Mouse (Mus musculus): ENCODE measurements at regions not wholly inside any gene's neighbourhood (a gene's known extent, or its start where the extent isn't known, plus 50 kb on each side); places are given as distances from the start of the nearest gene placed in this dataset.

GRCm38 (mm10) chrX:58445624-58446323, 423.3 kb downstream of the Zic3 start:
- H3K4me3 ChIP-seq = no peak overlapping the region
- no peak overlapping the region for H3K27ac ChIP-seq
- no peak for DNase-seq (ENCODE audit: low spot score)
- no peaks in the 10 kb centered on the region for H3K27me3 ChIP-seq (ENCODE audit: insufficient read depth, poor library complexity, severe bottlenecking)
- 75% methylated on average over 4 of the region's 4 CpGs for WGBS
- H3K36me3 ChIP-seq = no peaks in the 10 kb centered on the region
- H3K4me1 ChIP-seq (replicated peaks) = no peaks in the 10 kb centered on the region
- H3K9me3 ChIP-seq = no peaks in the 10 kb centered on the region

GRCm38 (mm10) chrX:58447605-58448004, 425.1 kb downstream of the Zic3 start:
- no peak overlapping the region for H3K27ac ChIP-seq
- H3K36me3 ChIP-seq = no peaks in the 10 kb centered on the region
- H3K4me1 ChIP-seq (replicated peaks) = no peaks in the 10 kb centered on the region
- DNase-seq (ENCODE audit: low spot score) = no peak
- H3K9me3 ChIP-seq = no peaks in the 10 kb centered on the region
- no peak overlapping the region for H3K4me3 ChIP-seq
- 72% methylated on average over 6 of the region's 6 CpGs for WGBS
- no peaks in the 10 kb centered on the region for H3K27me3 ChIP-seq (ENCODE audit: insufficient read depth, poor library complexity, severe bottlenecking)

- Histone ChIP-seq H3K9me3 (no peaks in the 10 kb centered on the region), H3K27me3 (ENCODE audit: insufficient read depth, poor library complexity, severe bottlenecking) (no peaks in the 10 kb centered on the region), H3K27ac (no peak overlapping the region), H3K4me3 (no peak overlapping the region), H3K36me3 (no peaks in the 10 kb centered on the region), H3K4me1 (replicated peaks) (no peaks in the 10 kb centered on the region)
- DNase-seq (ENCODE audit: low spot score) = no peak
- 75% methylated on average over 6 of the region's 6 CpGs for WGBS
Measured at GRCm38 (mm10) chrX:58469683-58470082, 439.5 kb upstream of the 4930550L24Rik start.

- no peak for DNase-seq (ENCODE audit: low spot score)
- Histone ChIP-seq H3K4me1 (replicated peaks) (no peaks in the 10 kb centered on the region), H3K4me3 (no peak overlapping the region), H3K9me3 (no peaks in the 10 kb centered on the region), H3K27ac (no peak overlapping the region), H3K27me3 (ENCODE audit: insufficient read depth, poor library complexity, severe bottlenecking) (no peaks in the 10 kb centered on the region), H3K36me3 (no peaks in the 10 kb centered on the region)
- 67% methylated on average over 1 of the region's 1 CpGs for WGBS
Measured at GRCm38 (mm10) chrX:58470986-58471385, 438.2 kb upstream of the 4930550L24Rik start.

- no peaks in the 10 kb centered on the region for H3K27me3 ChIP-seq (ENCODE audit: insufficient read depth, poor library complexity, severe bottlenecking)
- H3K36me3 ChIP-seq = no peaks in the 10 kb centered on the region
- no peak for DNase-seq (ENCODE audit: low spot score)
- H3K4me3 ChIP-seq = no peak overlapping the region
- H3K4me1 ChIP-seq (replicated peaks) = no peaks in the 10 kb centered on the region
- WGBS = 19% methylated on average over 2 of the region's 2 CpGs
- H3K27ac ChIP-seq = no peak overlapping the region
- no peaks in the 10 kb centered on the region for H3K9me3 ChIP-seq
Measured at GRCm38 (mm10) chrX:58490861-58491260, 418.3 kb upstream of the 4930550L24Rik start.

GRCm38 (mm10) chrX:58503573-58503972, 405.6 kb upstream of the 4930550L24Rik start:
- WGBS = 72% methylated on average over 1 of the region's 1 CpGs
- Histone ChIP-seq H3K4me1 (replicated peaks) (0 out of 2 replicates have a peak, but pooled peaks cover 3% of the 10 kb centered on the region), H3K27ac (no peak overlapping the region), H3K36me3 (no peaks in the 10 kb centered on the region), H3K9me3 (no peaks in the 10 kb centered on the region), H3K4me3 (no peak overlapping the region), H3K27me3 (ENCODE audit: insufficient read depth, poor library complexity, severe bottlenecking) (no peaks in the 10 kb centered on the region)
- peak; percentile 6 for DNase-seq (ENCODE audit: low spot score)

GRCm38 (mm10) chrX:58514925-58515324, 394.2 kb upstream of the 4930550L24Rik start:
- no peaks in the 10 kb centered on the region for H3K4me1 ChIP-seq (replicated peaks)
- no peak overlapping the region for H3K4me3 ChIP-seq
- no peak for DNase-seq (ENCODE audit: low spot score)
- no peaks in the 10 kb centered on the region for H3K27me3 ChIP-seq (ENCODE audit: insufficient read depth, poor library complexity, severe bottlenecking)
- 57% methylated on average over 5 of the region's 5 CpGs for WGBS
- H3K27ac ChIP-seq = no peak overlapping the region
- no peaks in the 10 kb centered on the region for H3K36me3 ChIP-seq
- no peaks in the 10 kb centered on the region for H3K9me3 ChIP-seq
